Mouse (Mus musculus): ENCODE measurements around the gene Gm45062. TPM values are rescaled to one million over a fixed set of nuclear protein-coding genes. Genes with fewer than 3 reads are reported as not detected.

The Gm45062 gene
- total RNA-seq (2021) = not detected
- long read RNA-seq, experiment 1, partial matches to known transcripts = 0 of 4 reads
- long read RNA-seq, experiment 1, other reads (novel, unspliced or antisense) = 4 of 4 reads
- long read RNA-seq, experiment 2, partial matches to known transcripts = 0 of 1 reads
- long read RNA-seq, experiment 2, other reads (novel, unspliced or antisense) = 1 of 1 reads

DNA sequence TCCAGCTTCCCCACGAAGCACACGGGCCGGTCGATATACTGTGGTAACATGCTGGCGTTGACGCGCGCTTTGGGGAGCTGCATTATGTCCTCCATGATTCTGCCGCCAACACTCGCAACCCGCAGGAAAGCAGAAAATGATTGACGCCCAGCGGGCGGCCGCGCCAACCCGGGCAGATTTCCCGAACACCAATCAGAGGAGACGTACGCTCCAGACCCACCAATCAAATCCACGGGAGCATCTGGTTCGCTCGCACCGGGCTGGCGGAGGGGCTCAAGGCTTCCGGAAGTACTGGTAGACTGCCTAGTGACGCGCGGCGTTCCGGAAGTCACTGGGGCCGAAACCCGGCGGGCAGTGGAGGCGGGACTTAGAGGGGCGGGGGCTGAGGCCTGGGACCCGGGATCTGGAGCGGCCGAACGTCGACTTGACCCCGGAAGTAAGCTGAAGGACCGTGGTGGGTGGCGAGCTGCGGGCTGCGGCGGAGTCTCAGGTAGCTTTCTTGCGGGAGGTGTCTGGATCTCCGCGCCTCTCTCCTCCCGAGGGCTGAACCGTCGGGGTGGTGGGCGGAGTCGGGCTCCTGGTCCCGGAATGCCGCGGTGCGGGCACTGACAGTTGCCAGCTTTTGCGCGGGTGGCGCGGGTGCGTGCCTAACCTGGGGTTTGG, at the start of gene Gm45062, which contains the start of the genes Rpa3 and Umad1:
Gene Gm45062, plus strand, starts transcription at position 447 of the 663 bp plus-strand sequence.
Gene Rpa3, minus strand, starts transcription at position 170 of the 663 bp plus-strand sequence.
Gene Umad1, plus strand, starts transcription at position 285 of the 663 bp plus-strand sequence.
- DNase-seq (ENCODE audit: low spot score in 2 of 2) = peak; percentile 95 to 97

DNA sequence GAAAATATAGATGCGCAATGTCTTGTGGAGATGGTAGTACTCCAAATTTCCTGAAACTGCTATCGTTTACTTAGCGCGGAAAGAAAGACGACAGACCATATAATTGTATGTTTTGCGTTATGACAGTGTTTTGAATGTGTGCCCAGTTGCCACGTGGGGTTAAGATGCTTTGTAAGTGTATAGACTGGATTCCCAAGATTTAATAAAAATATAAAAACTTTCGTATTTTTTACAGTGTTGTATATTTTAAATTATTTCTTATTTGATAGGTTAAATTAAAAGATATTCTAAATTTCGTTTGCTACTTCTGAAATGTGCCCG, 49.4 kb upstream of the Gm45062 start:
- no peak for DNase-seq (ENCODE audit: low spot score in 2 of 2)

DNA sequence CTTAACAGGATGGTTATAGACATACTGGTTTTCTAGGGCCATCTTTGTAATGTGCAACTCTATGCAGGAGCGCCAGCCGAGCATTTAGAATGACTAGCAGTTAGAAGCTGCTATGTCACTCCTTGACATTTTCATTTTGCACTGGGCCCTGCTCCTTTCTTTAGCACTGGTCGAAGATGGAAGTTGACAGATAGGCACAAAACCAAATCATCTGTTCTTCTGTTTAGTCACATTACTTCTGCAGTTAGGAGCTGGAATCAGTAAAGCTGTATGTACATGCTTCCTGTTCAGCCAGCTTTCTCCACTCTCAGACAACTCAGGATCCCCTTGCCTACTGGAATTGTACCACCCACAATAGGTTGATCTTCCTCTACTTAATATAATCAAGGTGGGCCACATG, 48.6 kb upstream of the Gm45062 start:
- DNase-seq (ENCODE audit: low spot score in 2 of 2) = no peak

DNA sequence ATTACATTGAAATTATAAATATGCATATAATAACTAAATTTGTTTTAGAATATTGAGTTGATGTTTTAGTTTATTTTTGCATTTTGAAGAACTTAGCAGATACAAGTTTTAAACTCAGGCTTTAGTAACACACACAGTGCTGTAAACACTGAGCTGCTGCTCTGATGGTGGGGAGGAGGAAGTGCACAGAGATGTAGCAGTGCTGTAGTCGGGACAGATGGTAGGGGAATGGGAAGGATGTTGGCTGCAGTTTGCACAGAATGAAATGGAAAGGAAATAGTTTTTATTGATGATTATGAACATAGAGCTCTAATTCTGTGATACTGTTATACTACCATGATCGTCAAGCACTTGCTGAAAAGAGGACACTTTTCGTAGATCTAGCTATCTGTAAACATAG, 32.2 kb upstream of the Gm45062 start:
- DNase-seq (ENCODE audit: low spot score in 2 of 2) = no peak

DNA sequence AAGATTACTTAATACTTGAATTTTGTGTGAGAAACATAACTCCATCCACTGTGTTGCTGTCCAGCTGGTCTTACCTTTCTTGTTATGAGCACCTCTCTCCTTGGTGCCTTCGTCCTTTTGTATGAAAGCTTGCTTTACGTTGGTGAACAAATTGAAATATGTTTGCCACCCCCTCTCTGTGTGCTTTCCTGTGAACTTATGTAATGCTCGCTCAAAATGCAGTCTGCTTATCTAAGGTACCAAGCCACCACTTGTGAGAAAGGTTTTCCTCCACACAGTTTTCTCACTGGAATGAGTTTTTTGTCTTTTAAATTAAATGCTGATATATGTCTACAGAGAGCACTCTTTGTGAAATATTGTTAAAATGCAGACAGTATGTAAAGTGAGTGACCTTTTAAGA, 30.7 kb upstream of the Gm45062 start:
- no peak for DNase-seq (ENCODE audit: low spot score in 2 of 2)

DNA sequence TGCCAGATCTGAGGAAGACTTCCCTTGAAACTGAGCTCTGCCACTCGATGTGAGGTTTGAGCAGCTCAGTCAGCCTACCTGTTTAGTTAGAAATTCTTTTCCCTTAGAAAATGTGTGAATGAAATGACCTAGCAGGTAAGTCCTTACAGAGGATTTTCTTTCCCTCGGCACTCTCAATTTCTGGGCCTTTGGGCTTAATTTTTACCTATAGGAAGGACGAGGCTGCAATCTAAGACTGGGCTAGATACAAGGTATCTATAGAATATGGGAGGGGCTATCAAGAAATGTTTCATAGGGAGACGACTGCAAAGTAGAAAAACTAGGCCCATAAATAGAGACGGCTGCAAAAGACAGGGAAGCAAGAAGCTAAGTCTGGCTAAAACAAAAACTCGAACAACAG, 934 bp upstream of the Gm45062 start:
- no peak for DNase-seq (ENCODE audit: low spot score in 2 of 2)

DNA sequence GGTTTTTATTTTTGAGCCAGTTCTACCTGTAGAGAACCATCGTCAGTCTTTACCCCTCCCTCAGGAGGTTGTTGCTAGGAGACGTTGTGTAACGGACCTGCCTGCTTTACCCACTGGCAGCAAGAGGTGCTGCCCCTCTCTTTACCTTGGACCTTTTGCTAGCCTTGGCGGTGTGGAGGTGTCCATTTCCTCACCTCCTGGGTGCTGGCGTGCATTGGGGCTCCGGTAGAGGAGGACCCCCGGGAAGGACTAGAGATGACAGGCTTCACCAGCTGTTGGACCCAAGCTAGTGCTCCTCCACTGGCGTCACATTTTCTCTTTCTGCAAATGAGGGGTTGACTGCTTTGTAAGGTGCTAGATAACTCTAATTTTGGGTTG, 406 bp downstream of the Gm45062 start:
- DNase-seq (ENCODE audit: low spot score in 2 of 2) = peak in 1 of 2 experiments; percentile 20

DNA sequence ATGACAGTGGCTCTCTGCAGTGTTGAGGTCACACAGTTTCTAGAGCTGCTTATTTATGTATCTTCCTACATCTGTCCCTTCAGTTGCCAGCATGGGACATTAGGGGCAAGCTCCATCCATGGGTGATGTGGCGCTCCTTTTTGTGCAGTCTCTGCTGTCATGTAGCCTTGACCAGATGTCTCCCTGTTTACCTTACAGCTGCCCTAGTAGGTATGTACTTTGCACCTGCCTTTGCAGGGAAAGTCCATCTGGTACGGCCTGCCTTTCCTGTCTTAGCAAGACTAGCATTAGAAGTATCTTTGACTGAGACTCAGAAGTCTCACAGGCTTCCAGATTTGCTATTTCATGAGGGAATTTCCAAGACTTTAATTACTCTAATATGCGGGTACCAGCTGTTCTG, 11.8 kb downstream of the Gm45062 start:
- no peak for DNase-seq (ENCODE audit: low spot score in 2 of 2)

DNA sequence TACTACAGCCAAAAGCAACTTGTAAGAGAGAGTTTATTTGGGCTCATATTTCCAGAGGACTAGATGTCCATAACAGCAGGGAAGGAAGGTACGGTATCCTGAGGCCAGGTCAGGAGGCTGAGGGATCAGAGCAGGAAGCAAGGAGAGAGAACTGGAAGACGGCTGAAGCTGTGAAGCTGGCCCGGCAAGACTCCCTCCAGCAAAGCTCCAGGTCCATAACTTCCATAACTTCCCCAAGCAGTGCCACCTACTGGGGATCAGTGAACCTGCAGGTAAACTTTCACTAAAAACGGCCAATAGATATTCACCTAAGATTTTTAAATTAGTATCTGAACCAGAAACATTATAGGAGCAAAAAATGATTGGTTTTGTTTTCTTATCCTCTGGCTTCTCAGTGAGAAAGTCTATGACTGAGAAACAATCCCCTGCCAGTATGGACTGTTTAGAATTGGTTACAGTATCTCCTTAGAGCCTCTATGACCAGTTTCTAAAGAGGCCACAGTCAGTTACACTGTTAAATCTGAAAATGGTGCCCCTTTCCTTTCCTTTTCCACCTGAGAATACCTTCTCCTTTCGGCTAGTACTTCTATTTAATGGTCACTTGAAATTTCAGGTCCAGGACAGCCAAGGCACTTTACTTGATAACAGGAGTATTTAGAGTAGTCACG, 15.3 kb downstream of the Gm45062 start:
- peak in 1 of 2 experiments; percentile 53 for DNase-seq (ENCODE audit: low spot score in 2 of 2)

DNA sequence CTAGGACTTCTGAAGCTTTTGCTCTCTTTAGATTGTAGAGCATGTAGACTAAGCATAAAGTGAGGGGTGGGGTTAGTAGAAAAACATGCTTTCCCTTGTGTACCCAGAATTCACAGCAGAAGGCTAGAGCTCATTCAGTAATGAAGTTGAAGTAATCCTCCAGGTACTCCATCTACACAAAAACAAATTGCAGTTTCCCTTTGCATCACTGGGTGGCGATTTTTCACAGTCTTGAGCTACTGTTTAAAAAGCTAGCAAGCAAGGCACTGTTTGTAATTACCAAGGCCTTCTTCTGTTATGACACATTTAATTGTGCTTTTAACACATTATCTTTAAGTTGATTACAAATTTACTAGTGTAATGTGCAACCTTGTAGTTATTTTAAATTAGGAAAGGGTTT, 15.8 kb downstream of the Gm45062 start:
- peak in 1 of 2 experiments; percentile 48 for DNase-seq (ENCODE audit: low spot score in 2 of 2)

DNA sequence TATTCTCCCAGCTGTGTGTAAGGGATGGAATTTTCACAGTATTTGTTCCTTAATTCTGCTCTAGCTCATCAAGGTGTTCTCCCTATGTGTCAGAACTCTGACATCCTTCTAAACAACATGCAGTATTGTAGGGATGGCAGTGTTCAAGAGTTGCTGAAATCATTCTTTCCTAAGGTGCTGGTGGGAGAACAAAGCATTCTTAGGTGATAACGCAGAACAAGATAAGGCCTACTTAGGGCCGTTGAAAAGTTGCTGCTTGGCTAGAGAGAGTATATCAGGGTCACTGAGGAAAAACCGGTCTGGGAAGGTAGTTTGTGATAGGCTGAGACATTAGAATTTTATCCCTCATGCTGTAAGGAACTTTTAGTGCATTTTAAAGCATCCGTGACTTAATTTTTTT, 17.2 kb downstream of the Gm45062 start:
- no peak for DNase-seq (ENCODE audit: low spot score in 2 of 2)

DNA sequence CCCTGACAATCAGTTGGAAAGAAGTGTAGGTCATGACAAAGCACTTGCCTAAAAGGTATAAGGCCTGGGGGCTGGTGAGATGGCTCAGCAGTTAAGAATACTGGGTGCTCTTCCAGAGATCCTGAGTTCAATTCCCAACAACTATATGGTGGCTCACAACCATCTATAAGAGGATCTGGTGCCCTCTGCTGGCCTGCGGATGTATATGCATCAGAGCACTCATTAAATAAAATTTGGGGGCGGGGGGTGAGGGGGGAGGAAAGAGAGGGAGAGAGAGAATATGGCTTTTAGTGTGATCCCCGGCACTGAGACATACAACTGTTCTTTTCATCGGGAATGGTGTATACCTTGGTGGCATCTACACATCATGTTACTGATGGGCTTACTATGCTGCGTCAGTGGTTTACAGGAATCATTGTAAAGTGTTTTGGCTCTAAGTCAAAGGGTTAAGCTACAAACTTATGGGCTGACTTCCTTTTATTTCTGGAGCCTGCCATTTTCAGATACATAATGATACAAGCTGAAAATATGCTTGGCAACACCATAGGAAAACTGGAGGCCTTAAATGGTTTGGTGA, 19.3 kb downstream of the Gm45062 start:
- DNase-seq (ENCODE audit: low spot score in 2 of 2) = no peak

DNA sequence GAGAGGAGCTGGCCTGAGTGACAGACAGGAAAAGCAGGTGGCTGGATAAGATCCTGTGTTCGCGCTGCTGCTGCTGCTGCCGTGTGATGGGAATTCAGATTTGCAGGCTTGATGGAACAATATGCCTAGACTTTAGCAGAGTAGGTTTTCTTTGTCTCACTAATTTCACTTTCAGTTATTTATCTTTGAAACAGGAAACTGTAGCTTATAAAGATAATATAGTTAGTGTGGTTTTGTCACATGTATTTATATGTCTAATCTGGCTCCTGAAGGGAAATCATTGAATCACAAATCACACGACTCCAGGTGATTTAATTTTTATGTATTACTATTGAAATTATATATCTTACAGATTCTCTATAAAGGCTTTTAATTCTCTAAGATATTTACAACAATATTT, 24.0 kb downstream of the Gm45062 start:
- DNase-seq (ENCODE audit: low spot score in 2 of 2) = no peak

DNA sequence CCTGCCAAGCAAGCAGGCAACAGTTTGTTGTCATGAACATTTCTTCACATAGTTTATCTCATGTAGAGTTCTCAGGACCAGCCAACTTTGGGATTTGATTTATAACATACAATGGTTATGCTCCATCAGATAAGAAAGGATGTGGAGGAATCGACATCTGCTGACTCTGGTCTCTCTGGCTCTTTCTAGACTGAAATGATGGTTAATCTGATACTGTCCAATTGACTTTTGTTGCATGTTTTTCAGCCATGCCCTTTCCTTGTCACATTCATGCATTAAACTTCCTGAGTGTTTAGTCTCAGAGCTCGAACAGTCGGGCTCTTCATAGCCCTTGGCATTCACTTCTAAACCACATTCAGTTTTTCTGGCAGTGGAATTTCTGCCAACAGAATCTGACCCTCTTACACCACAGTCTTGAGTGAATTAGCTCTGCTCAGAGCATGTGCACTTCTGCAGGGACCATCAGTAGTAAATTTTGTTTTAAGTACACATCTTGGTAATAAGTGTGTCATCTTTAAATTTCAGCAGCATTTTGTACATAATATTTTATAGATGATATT, 26.2 kb downstream of the Gm45062 start:
- DNase-seq (ENCODE audit: low spot score in 2 of 2) = no peak

DNA sequence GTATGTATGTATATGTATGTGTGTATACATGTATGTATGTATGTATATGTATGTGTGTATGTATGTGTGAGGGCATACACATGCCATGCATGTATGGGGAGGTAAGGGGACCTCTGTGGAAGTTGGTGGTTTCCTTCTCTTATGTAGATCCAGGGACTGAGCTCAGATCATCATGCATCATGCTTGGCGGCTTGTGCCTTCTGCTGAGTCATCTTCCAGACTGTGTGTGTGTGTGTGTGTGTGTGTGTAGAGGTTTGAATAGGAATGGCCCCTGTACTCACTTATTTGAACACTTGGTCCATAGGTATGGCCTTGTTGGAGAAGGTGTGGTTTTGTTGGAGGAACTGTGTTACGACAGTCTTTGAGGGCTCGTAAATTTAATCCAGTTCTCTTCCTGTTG, 26.9 kb downstream of the Gm45062 start:
- DNase-seq (ENCODE audit: low spot score in 2 of 2) = no peak

DNA sequence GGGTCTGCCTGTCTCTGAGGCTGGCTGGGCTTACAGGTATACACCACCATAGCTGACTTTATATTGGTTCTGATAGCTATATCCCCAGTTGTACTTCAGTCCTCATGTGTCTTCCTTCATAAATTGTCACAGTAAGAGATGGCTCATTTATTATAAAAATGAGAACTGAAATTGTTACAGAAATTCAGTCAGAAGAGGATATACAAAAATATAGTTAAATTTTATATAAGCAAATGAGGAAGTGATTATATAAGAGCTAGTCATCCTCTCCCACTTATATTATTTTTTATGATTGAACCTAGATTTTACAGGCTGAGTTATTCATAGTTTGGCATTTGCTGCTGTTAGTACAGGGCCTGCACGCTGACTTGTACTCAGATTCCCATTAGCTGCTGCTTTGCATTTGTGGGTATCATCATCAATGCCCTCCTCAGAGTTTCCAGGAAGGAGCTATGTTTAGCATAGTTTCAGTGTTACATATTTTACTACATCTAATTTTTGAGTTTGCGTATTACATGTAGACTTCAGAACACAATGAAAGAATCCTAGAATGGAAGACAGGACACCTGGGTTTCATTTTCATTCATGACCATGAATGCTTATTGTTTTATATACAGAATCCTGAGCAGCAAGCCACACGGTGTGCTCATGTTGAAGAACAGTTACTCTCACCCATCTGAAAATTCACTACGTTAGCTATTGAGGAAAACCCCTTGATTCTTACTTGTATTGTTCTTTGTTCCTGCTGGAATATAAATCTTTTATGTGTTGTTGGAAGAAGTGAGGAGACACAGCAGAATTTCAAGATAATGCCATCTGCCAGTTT, 29.7 kb downstream of the Gm45062 start:
- no peak for DNase-seq (ENCODE audit: low spot score in 2 of 2)

DNA sequence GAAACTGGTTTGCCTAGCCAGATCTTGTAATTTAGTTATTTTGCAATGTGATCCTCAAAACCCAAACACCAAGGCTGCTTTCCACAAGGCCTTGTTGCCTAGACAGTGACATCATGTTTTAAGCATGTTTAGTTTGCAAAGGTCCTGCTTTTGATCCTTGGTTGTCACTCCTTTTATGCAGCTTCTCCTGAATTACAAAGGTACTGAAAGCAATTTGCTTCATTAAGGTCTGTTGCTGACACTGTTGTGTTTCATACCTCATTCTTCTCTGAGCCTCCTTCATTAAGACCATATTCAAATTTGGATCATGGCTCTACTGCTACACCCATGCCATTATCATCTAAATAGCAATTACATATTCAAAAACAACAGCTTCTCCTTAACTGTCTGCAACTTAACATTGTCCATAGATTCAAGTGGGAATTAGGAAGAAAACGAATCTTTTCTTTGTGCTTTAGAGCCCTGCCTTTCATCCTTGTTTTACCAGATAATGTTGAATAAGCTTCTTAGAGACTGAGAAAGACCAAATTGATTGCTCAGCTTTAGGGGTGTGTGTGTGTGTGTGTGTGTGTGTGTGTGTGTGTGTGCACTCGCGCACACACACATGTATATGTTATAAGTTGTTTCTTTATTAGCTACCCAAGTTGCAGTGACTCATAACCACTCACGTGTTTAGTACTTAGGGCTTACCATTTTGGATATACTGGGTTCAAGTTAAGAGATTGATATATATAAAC, 35.0 kb downstream of the Gm45062 start:
- DNase-seq (ENCODE audit: low spot score in 2 of 2) = no peak

DNA sequence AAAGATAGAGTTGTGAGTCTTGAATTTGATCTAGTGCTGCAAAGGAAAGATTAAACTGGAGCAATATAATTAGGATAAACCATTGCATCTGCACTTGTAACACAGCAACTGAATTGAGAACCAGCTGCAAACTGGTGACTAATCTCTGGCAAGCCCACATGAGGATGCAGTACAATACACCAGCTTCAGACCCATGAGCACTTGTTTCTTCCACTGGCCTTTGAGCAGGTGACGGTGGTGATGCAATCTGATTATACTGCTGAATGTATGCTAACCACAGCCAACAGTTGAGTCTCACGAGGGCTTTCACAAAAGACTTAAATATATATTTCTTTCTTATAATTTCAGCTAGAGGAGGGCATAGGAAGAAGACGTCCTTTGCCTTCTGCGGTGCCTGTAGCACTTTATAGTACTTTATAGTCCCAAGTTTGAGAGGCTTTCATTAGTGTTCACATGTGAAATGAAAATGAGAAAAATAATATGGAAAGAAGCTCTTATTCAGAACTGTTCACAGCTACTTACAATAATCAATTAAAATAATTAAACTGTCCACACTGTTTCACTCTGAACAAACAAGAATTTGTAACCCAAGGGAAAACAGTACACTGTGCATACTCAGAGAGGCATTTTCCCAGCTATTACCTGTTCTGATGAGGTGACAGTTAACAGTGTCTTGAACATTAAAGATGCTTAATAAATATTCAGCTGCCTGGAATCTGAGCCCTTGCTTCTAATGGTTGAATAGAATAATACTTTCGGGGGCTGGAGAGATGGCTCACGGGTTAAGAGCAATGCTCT, 40.0 kb downstream of the Gm45062 start:
- DNase-seq (ENCODE audit: low spot score in 2 of 2) = no peak

Measured in gastrocnemius, postnatal 4 days (tissue).